Mouse (Mus musculus) cerebellum, adult 11 months (tissue): Measurements from ENCODE around the gene Phf20.
"Not testable (repeated sequence)": the region's sequence is repeated elsewhere in the genome, so short reads cannot be mapped to it uniquely, and the experiment has no call there.

ENCODE experiments used
- DNase-seq: peaks from one replicate; pipeline ENCODE4 v3.0.0; 2022

Gene Phf20

GRCm38 (mm10) chr2:156196302-156197128 is at the start of gene Phf20:
Gene Phf20 (plus strand): TSS chr2:156196466.
- peak; percentile 98 for DNase-seq

- DNase-seq, result no peak
Measured at GRCm38 (mm10) chr2:156147316-156147915, 48.9 kb upstream of the Phf20 start.

- no peak for DNase-seq
Measured at GRCm38 (mm10) chr2:156151538-156151937, 44.7 kb upstream of the Phf20 start.

- no peak for DNase-seq
Measured at GRCm38 (mm10) chr2:156165478-156165877, 30.8 kb upstream of the Phf20 start.

- no peak for DNase-seq
Measured at GRCm38 (mm10) chr2:156166557-156166956, 29.7 kb upstream of the Phf20 start.

GRCm38 (mm10) chr2:156177079-156177478 is 19.2 kb upstream of the Phf20 start:
- DNase-seq, result no peak

- no peak for DNase-seq
Measured at GRCm38 (mm10) chr2:156177651-156178050, 18.6 kb upstream of the Phf20 start.

- peak; percentile 67 for DNase-seq
Measured at GRCm38 (mm10) chr2:156179046-156179795, 17.0 kb upstream of the Phf20 start.

GRCm38 (mm10) chr2:156179796-156180093 is 16.5 kb upstream of the Phf20 start:
- DNase-seq, result no peak

GRCm38 (mm10) chr2:156180094-156180821 is 16.0 kb upstream of the Phf20 start, which contains the start of gene Rbm39:
Gene Rbm39 (minus strand): TSS chr2:156180238.
- peak; percentile 100 for DNase-seq

- DNase-seq, result no peak
Measured at GRCm38 (mm10) chr2:156180824-156181590, 15.3 kb upstream of the Phf20 start.

GRCm38 (mm10) chr2:156181592-156181991 is 14.7 kb upstream of the Phf20 start:
- no peak for DNase-seq

- not testable (repeated sequence) for DNase-seq
Measured at GRCm38 (mm10) chr2:156189241-156189640, 7.0 kb upstream of the Phf20 start.

GRCm38 (mm10) chr2:156190004-156190896 is 6.0 kb upstream of the Phf20 start:
- no peak for DNase-seq

GRCm38 (mm10) chr2:156191540-156191939 is 4.7 kb upstream of the Phf20 start:
- no peak for DNase-seq

- no peak for DNase-seq
Measured at GRCm38 (mm10) chr2:156192068-156192467, 4.2 kb upstream of the Phf20 start.

- no peak for DNase-seq
Measured at GRCm38 (mm10) chr2:156193066-156193862, 3.0 kb upstream of the Phf20 start.

- DNase-seq, result no peak
Measured at GRCm38 (mm10) chr2:156194571-156194970, 1.7 kb upstream of the Phf20 start.

GRCm38 (mm10) chr2:156197129-156197911 is 1.1 kb downstream of the Phf20 start:
- DNase-seq, result no peak
